Mouse (Mus musculus): Measurements from ENCODE around the gene Lypd4. TPM values are rescaled to one million over a fixed set of nuclear protein-coding genes. Genes with fewer than 3 reads are reported as not detected.

Lypd4 gene
- polyA plus RNA-seq (2014; fragmentation: Nextera tagmentation; extraction: Ambion mirVana), result not detected in 2 replicates

- 51% methylated on average over 41 of the region's 41 CpGs for WGBS
- Histone ChIP-seq H3K4me2 (ENCODE audit: low read length) (no peak within 1 kb of the TSS), H3K27ac (ENCODE audit: low read depth) (no peak within 1 kb of the TSS), H3K9me3 (ENCODE audit: control insufficient read depth, low read length) (peaks cover 5% of the 10 kb centered on the region; the same call in 1 of the 2 replicates), H3K4me3 (ENCODE audit: low read depth, low read length) (no peak within 1 kb of the TSS), H3K27me3 (replicated peaks; ENCODE audit: control insufficient read depth, insufficient read depth, low read length) (no peaks in the 10 kb centered on the region), H3K9ac (ENCODE audit: low read length) (no peak within 1 kb of the TSS), H3K36me3 (ENCODE audit: control insufficient read depth, insufficient read depth, low read length) (no peaks in the 10 kb centered on the region), H3K4me1 (replicated peaks; ENCODE audit: control insufficient read depth, insufficient read depth, low read length) (no peaks in the 10 kb centered on the region)
- DNase-seq (ENCODE audit: low spot score) (no peak), ATAC-seq (replicated peaks; ENCODE audit: low FRiP score, low TSS enrichment, low read depth) (0 out of 2 replicates have a peak, but pooled peaks have one; percentile 27)
These were observed at the start of gene Lypd4, which contains the start of gene Dmrtc2 for GRCm38 (mm10) chr7:24869532-24870165. TSS of gene Lypd4 (minus strand) at chr7:24869941. TSS of gene Dmrtc2 (plus strand) at chr7:24870057.

GRCm38 (mm10) chr7:24918763-24919323, 49.1 kb upstream of the Lypd4 start:
- H3K27ac ChIP-seq (ENCODE audit: low read depth), result no peak overlapping the region
- H3K9ac ChIP-seq (ENCODE audit: low read length), result no peak overlapping the region
- H3K4me1 ChIP-seq (replicated peaks; ENCODE audit: control insufficient read depth, insufficient read depth, low read length), result no peaks in the 10 kb centered on the region
- no peaks in the 10 kb centered on the region for H3K9me3 ChIP-seq (ENCODE audit: control insufficient read depth, low read length)
- ATAC-seq (replicated peaks; ENCODE audit: low FRiP score, low TSS enrichment, low read depth) (no peak; the same call in 1 of the 2 replicates), DNase-seq (ENCODE audit: low spot score) (no peak)
- no peak overlapping the region for H3K4me2 ChIP-seq (ENCODE audit: low read length)
- 90% methylated on average over 20 of the region's 20 CpGs for WGBS
- no peaks in the 10 kb centered on the region for H3K27me3 ChIP-seq (replicated peaks; ENCODE audit: control insufficient read depth, insufficient read depth, low read length)
- H3K4me3 ChIP-seq (ENCODE audit: low read depth, low read length), result no peak overlapping the region
- peaks cover 70% of the 10 kb centered on the region for H3K36me3 ChIP-seq (ENCODE audit: control insufficient read depth, insufficient read depth, low read length)

- no peaks in the 10 kb centered on the region for H3K9me3 ChIP-seq (ENCODE audit: control insufficient read depth, low read length)
- DNase-seq (ENCODE audit: low spot score) (no peak), ATAC-seq (replicated peaks; ENCODE audit: low FRiP score, low TSS enrichment, low read depth) (no peak)
- H3K4me3 ChIP-seq (ENCODE audit: low read depth, low read length), result no peak overlapping the region
- no peak overlapping the region for H3K4me2 ChIP-seq (ENCODE audit: low read length)
- 92% methylated on average over 14 of the region's 14 CpGs for WGBS
- H3K4me1 ChIP-seq (replicated peaks; ENCODE audit: control insufficient read depth, insufficient read depth, low read length), result 0 out of 2 replicates have a peak, but pooled peaks cover under 1% of the 10 kb centered on the region
- H3K36me3 ChIP-seq (ENCODE audit: control insufficient read depth, insufficient read depth, low read length), result peaks cover 48% of the 10 kb centered on the region
- no peak overlapping the region for H3K27ac ChIP-seq (ENCODE audit: low read depth)
- H3K9ac ChIP-seq (ENCODE audit: low read length), result no peak overlapping the region
- no peaks in the 10 kb centered on the region for H3K27me3 ChIP-seq (replicated peaks; ENCODE audit: control insufficient read depth, insufficient read depth, low read length)
These were observed 42.7 kb upstream of the Lypd4 start for GRCm38 (mm10) chr7:24912480-24912879.

GRCm38 (mm10) chr7:24907211-24907748, 37.5 kb upstream of the Lypd4 start:
- Histone ChIP-seq H3K9me3 (ENCODE audit: control insufficient read depth, low read length) (no peaks in the 10 kb centered on the region), H3K9ac (ENCODE audit: low read length) (0 out of 2 replicates have a peak overlapping the region, but pooled peaks have one; percentile 13), H3K4me1 (replicated peaks; ENCODE audit: control insufficient read depth, insufficient read depth, low read length) (peaks cover 26% of the 10 kb centered on the region; the same call in 1 of the 2 replicates), H3K36me3 (ENCODE audit: control insufficient read depth, insufficient read depth, low read length) (peaks cover 26% of the 10 kb centered on the region), H3K4me3 (ENCODE audit: low read depth, low read length) (0 out of 2 replicates have a peak overlapping the region, but pooled peaks have one; percentile 1), H3K27me3 (replicated peaks; ENCODE audit: control insufficient read depth, insufficient read depth, low read length) (no peaks in the 10 kb centered on the region), H3K4me2 (ENCODE audit: low read length) (peak overlapping the region; percentile 23), H3K27ac (ENCODE audit: low read depth) (0 out of 2 replicates have a peak overlapping the region, but pooled peaks have one; percentile 43)
- WGBS, result 25% methylated on average over 13 of the region's 13 CpGs
- ATAC-seq (replicated peaks; ENCODE audit: low FRiP score, low TSS enrichment, low read depth) (peak; percentile 9; the same call in 1 of the 2 replicates), DNase-seq (ENCODE audit: low spot score) (no peak)

GRCm38 (mm10) chr7:24906551-24906950, 36.8 kb upstream of the Lypd4 start:
- Histone ChIP-seq H3K4me2 (ENCODE audit: low read length) (peak overlapping the region; percentile 23; the same call in 1 of the 2 replicates), H3K4me3 (ENCODE audit: low read depth, low read length) (no peak overlapping the region), H3K36me3 (ENCODE audit: control insufficient read depth, insufficient read depth, low read length) (peaks cover 23% of the 10 kb centered on the region), H3K9ac (ENCODE audit: low read length) (no peak overlapping the region), H3K27me3 (replicated peaks; ENCODE audit: control insufficient read depth, insufficient read depth, low read length) (no peaks in the 10 kb centered on the region), H3K9me3 (ENCODE audit: control insufficient read depth, low read length) (no peaks in the 10 kb centered on the region), H3K4me1 (replicated peaks; ENCODE audit: control insufficient read depth, insufficient read depth, low read length) (peaks cover 30% of the 10 kb centered on the region), H3K27ac (ENCODE audit: low read depth) (no peak overlapping the region)
- WGBS, result 33% methylated on average over 6 of the region's 6 CpGs
- no peak for DNase-seq (ENCODE audit: low spot score)
- ATAC-seq (replicated peaks; ENCODE audit: low FRiP score, low TSS enrichment, low read depth), result no peak

- H3K27ac ChIP-seq (ENCODE audit: low read depth), result no peak overlapping the region
- H3K9ac ChIP-seq (ENCODE audit: low read length), result peak overlapping the region; percentile 71
- WGBS, result 19% methylated on average over 3 of the region's 3 CpGs
- peaks cover 30% of the 10 kb centered on the region for H3K4me1 ChIP-seq (replicated peaks; ENCODE audit: control insufficient read depth, insufficient read depth, low read length)
- peaks cover 15% of the 10 kb centered on the region for H3K36me3 ChIP-seq (ENCODE audit: control insufficient read depth, insufficient read depth, low read length)
- no peaks in the 10 kb centered on the region for H3K27me3 ChIP-seq (replicated peaks; ENCODE audit: control insufficient read depth, insufficient read depth, low read length)
- DNase-seq (ENCODE audit: low spot score) (no peak), ATAC-seq (replicated peaks; ENCODE audit: low FRiP score, low TSS enrichment, low read depth) (no peak)
- H3K4me3 ChIP-seq (ENCODE audit: low read depth, low read length), result peak overlapping the region; percentile 70
- no peaks in the 10 kb centered on the region for H3K9me3 ChIP-seq (ENCODE audit: control insufficient read depth, low read length)
- H3K4me2 ChIP-seq (ENCODE audit: low read length), result peak overlapping the region; percentile 83
These were observed 35.2 kb upstream of the Lypd4 start for GRCm38 (mm10) chr7:24904936-24905335.

- DNase-seq (ENCODE audit: low spot score) (peak; percentile 95), ATAC-seq (replicated peaks; ENCODE audit: low FRiP score, low TSS enrichment, low read depth) (peak; percentile 94)
- H3K27ac ChIP-seq (ENCODE audit: low read depth), result peak overlapping the region; percentile 88; the same call in 1 of the 2 replicates
- H3K4me1 ChIP-seq (replicated peaks; ENCODE audit: control insufficient read depth, insufficient read depth, low read length), result peaks cover 30% of the 10 kb centered on the region
- H3K9ac ChIP-seq (ENCODE audit: low read length), result peak overlapping the region; percentile 71
- H3K9me3 ChIP-seq (ENCODE audit: control insufficient read depth, low read length), result no peaks in the 10 kb centered on the region
- peak overlapping the region; percentile 83 for H3K4me2 ChIP-seq (ENCODE audit: low read length)
- 1% methylated on average over 29 of the region's 30 CpGs for WGBS
- H3K27me3 ChIP-seq (replicated peaks; ENCODE audit: control insufficient read depth, insufficient read depth, low read length), result no peaks in the 10 kb centered on the region
- H3K4me3 ChIP-seq (ENCODE audit: low read depth, low read length), result peak overlapping the region; percentile 70
- peaks cover 8% of the 10 kb centered on the region; the same call in 1 of the 2 replicates for H3K36me3 ChIP-seq (ENCODE audit: control insufficient read depth, insufficient read depth, low read length)
These were observed 34.3 kb upstream of the Lypd4 start for GRCm38 (mm10) chr7:24904070-24904483.

GRCm38 (mm10) chr7:24903444-24903825, 33.7 kb upstream of the Lypd4 start:
- H3K4me1 ChIP-seq (replicated peaks; ENCODE audit: control insufficient read depth, insufficient read depth, low read length), result peaks cover 30% of the 10 kb centered on the region
- peak overlapping the region; percentile 80 for H3K9ac ChIP-seq (ENCODE audit: low read length)
- ATAC-seq (replicated peaks; ENCODE audit: low FRiP score, low TSS enrichment, low read depth) (no peak), DNase-seq (ENCODE audit: low spot score) (no peak)
- H3K27me3 ChIP-seq (replicated peaks; ENCODE audit: control insufficient read depth, insufficient read depth, low read length), result no peaks in the 10 kb centered on the region
- WGBS, result 19% methylated on average over 10 of the region's 10 CpGs
- H3K4me2 ChIP-seq (ENCODE audit: low read length), result peak overlapping the region; percentile 83
- H3K27ac ChIP-seq (ENCODE audit: low read depth), result peak overlapping the region; percentile 88
- H3K9me3 ChIP-seq (ENCODE audit: control insufficient read depth, low read length), result no peaks in the 10 kb centered on the region
- peaks cover 1% of the 10 kb centered on the region; the same call in 1 of the 2 replicates for H3K36me3 ChIP-seq (ENCODE audit: control insufficient read depth, insufficient read depth, low read length)
- H3K4me3 ChIP-seq (ENCODE audit: low read depth, low read length), result peak overlapping the region; percentile 70
